Mouse (Mus musculus) midbrain, embryonic 16.5 days (tissue): ENCODE measurements at regions not wholly inside any gene's neighbourhood (a gene's known extent, or its start where the extent isn't known, plus 50 kb on each side); places are given as distances from the start of the nearest gene placed in this dataset.

Experiments
- ATAC-seq: fragments of 200-750 bp; cut with Nextera tagmentation; 2 replicates; pipeline ENCODE4 v1.8.0; 2017; ENCODE audit warnings: moderate TSS enrichment
- H3K27ac ChIP-seq: fragments of 300-500 bp; sonication (generic); 2 replicates; pipeline ENCODE4 v1.5.1; 2014; ENCODE audit warnings: mild to moderate bottlenecking, low read length, mixed read lengths
- H3K27me3 ChIP-seq: fragments of 300-500 bp; sonication (generic); 2 replicates; pipeline ENCODE4 v1.6.1; 2014; ENCODE audit warnings: low read depth, low read length, mixed read lengths; ENCODE audit not compliant: control insufficient read depth, insufficient read depth
- H3K36me3 ChIP-seq: fragments of 300-500 bp; sonication (generic); 2 replicates; pipeline ENCODE4 v1.6.1; 2014; ENCODE audit warnings: mild to moderate bottlenecking, low read length, moderate library complexity, mixed read lengths; ENCODE audit not compliant: control insufficient read depth, insufficient read depth
- H3K4me1 ChIP-seq: fragments of 300-500 bp; sonication (generic); 2 replicates; pipeline ENCODE4 v1.6.1; 2014; ENCODE audit warnings: mild to moderate bottlenecking, low read length, mixed read lengths; ENCODE audit not compliant: control insufficient read depth, insufficient read depth
- H3K4me2 ChIP-seq: fragments of 300-500 bp; sonication (generic); 2 replicates; pipeline ENCODE4 v1.6.1; 2014; ENCODE audit warnings: mild to moderate bottlenecking, low read length, mixed read lengths
- H3K4me3 ChIP-seq: fragments of 300-500 bp; sonication (generic); 2 replicates; pipeline ENCODE4 v1.5.1; 2014; ENCODE audit warnings: low read depth, mild to moderate bottlenecking, low read length, moderate library complexity, mixed read lengths
- H3K9ac ChIP-seq: fragments of 300-500 bp; sonication (generic); 2 replicates; pipeline ENCODE4 v1.6.1; 2014; ENCODE audit warnings: low read depth, low read length, mixed read lengths
- H3K9me3 ChIP-seq: fragments of 300-500 bp; sonication (generic); replicated peaks from 2 replicates; pipeline ENCODE4 v1.6.1; 2014; ENCODE audit warnings: mild to moderate bottlenecking, low read length, mixed read lengths; ENCODE audit not compliant: control insufficient read depth, poor library complexity, severe bottlenecking
- WGBS: fragments of 180-500 bp; shearing (Covaris S2); extraction: QIAGEN DNeasy Blood & Tissue Kit; methylation state at CpG from one replicate; pipeline ENCODE4 v1.1.7; 2014; 5-methylcytosine and 5-hydroxymethylcytosine counted together

GRCm38 (mm10) chr3:115655020-115655419, 59.9 kb downstream of the S1pr1 start:
- Histone ChIP-seq H3K27me3 (no peaks in the 10 kb centered on the region), H3K4me1 (no peaks in the 10 kb centered on the region), H3K9ac (no peak overlapping the region), H3K36me3 (no peaks in the 10 kb centered on the region), H3K4me3 (no peak overlapping the region), H3K27ac (no peak overlapping the region), H3K9me3 (no peaks in the 10 kb centered on the region), H3K4me2 (no peak overlapping the region)
- no peak for ATAC-seq

- H3K4me3 ChIP-seq = no peak overlapping the region
- 88% methylated on average over 5 of the region's 5 CpGs for WGBS
- no peak overlapping the region for H3K4me2 ChIP-seq
- no peak overlapping the region for H3K9ac ChIP-seq
- H3K9me3 ChIP-seq = no peaks in the 10 kb centered on the region
- no peaks in the 10 kb centered on the region for H3K27me3 ChIP-seq
- H3K4me1 ChIP-seq = no peaks in the 10 kb centered on the region
- no peak for ATAC-seq
- no peaks in the 10 kb centered on the region for H3K36me3 ChIP-seq
- H3K27ac ChIP-seq = no peak overlapping the region
Measured at GRCm38 (mm10) chr3:115652236-115652635, 62.6 kb downstream of the S1pr1 start.

- Histone ChIP-seq H3K4me1 (no peaks in the 10 kb centered on the region), H3K9me3 (no peaks in the 10 kb centered on the region), H3K27ac (no peak overlapping the region), H3K9ac (no peak overlapping the region), H3K27me3 (no peaks in the 10 kb centered on the region), H3K4me3 (no peak overlapping the region), H3K4me2 (no peak overlapping the region), H3K36me3 (no peaks in the 10 kb centered on the region)
- 70% methylated on average over 3 of the region's 3 CpGs for WGBS
- ATAC-seq = no peak
Measured at GRCm38 (mm10) chr3:115649338-115650117, 65.3 kb downstream of the S1pr1 start.

GRCm38 (mm10) chr3:115646993-115647392, 67.9 kb downstream of the S1pr1 start:
- Histone ChIP-seq H3K36me3 (no peaks in the 10 kb centered on the region), H3K4me1 (peaks cover 4% of the 10 kb centered on the region; the same call in 1 of the 2 replicates), H3K27ac (no peak overlapping the region), H3K9me3 (no peaks in the 10 kb centered on the region), H3K9ac (no peak overlapping the region), H3K4me2 (no peak overlapping the region), H3K27me3 (no peaks in the 10 kb centered on the region), H3K4me3 (no peak overlapping the region)
- 82% methylated on average over 7 of the region's 7 CpGs for WGBS
- no peak for ATAC-seq

GRCm38 (mm10) chr3:115644307-115644706, 70.6 kb downstream of the S1pr1 start:
- Histone ChIP-seq H3K4me2 (no peak overlapping the region), H3K9ac (no peak overlapping the region), H3K27ac (no peak overlapping the region), H3K4me3 (no peak overlapping the region), H3K27me3 (no peaks in the 10 kb centered on the region), H3K36me3 (no peaks in the 10 kb centered on the region), H3K4me1 (peaks cover 9% of the 10 kb centered on the region; the same call in 1 of the 2 replicates), H3K9me3 (no peaks in the 10 kb centered on the region)
- 86% methylated on average over 5 of the region's 5 CpGs for WGBS
- ATAC-seq = no peak

- WGBS = 7% methylated on average over 11 of the region's 11 CpGs
- Histone ChIP-seq H3K9me3 (no peaks in the 10 kb centered on the region), H3K27me3 (no peaks in the 10 kb centered on the region), H3K4me1 (peaks cover 9% of the 10 kb centered on the region; the same call in 1 of the 2 replicates), H3K4me3 (peak overlapping the region; percentile 45), H3K36me3 (no peaks in the 10 kb centered on the region), H3K27ac (0 out of 2 replicates have a peak overlapping the region, but pooled peaks have one; percentile 64), H3K9ac (peak overlapping the region; percentile 60; the same call in 1 of the 2 replicates), H3K4me2 (peak overlapping the region; percentile 69)
- peak; percentile 23 for ATAC-seq
Measured at GRCm38 (mm10) chr3:115642846-115643260, 72.0 kb downstream of the S1pr1 start.

- peak overlapping the region; percentile 69 for H3K4me2 ChIP-seq
- no peaks in the 10 kb centered on the region for H3K9me3 ChIP-seq
- H3K9ac ChIP-seq = peak overlapping the region; percentile 60
- H3K36me3 ChIP-seq = no peaks in the 10 kb centered on the region
- peak; percentile 88 for ATAC-seq
- H3K4me1 ChIP-seq = peaks cover 9% of the 10 kb centered on the region; the same call in 1 of the 2 replicates
- H3K27me3 ChIP-seq = no peaks in the 10 kb centered on the region
- 5% methylated on average over 26 of the region's 26 CpGs for WGBS
- peak overlapping the region; percentile 45 for H3K4me3 ChIP-seq
- H3K27ac ChIP-seq = peak overlapping the region; percentile 64
Measured at GRCm38 (mm10) chr3:115642001-115642845, 72.6 kb downstream of the S1pr1 start.

- H3K4me3 ChIP-seq = no peak overlapping the region
- no peaks in the 10 kb centered on the region for H3K36me3 ChIP-seq
- no peaks in the 10 kb centered on the region for H3K9me3 ChIP-seq
- 55% methylated on average over 6 of the region's 6 CpGs for WGBS
- H3K4me2 ChIP-seq = peak overlapping the region; percentile 69; the same call in 1 of the 2 replicates
- no peak overlapping the region for H3K9ac ChIP-seq
- H3K27ac ChIP-seq = no peak overlapping the region; the same call in 1 of the 2 replicates
- ATAC-seq = no peak
- no peaks in the 10 kb centered on the region for H3K27me3 ChIP-seq
- H3K4me1 ChIP-seq = peaks cover 9% of the 10 kb centered on the region; the same call in 1 of the 2 replicates
Measured at GRCm38 (mm10) chr3:115641411-115641810, 73.5 kb downstream of the S1pr1 start.

- H3K27me3 ChIP-seq = no peaks in the 10 kb centered on the region
- ATAC-seq = no peak
- no peaks in the 10 kb centered on the region for H3K9me3 ChIP-seq
- no peak overlapping the region for H3K27ac ChIP-seq
- H3K4me1 ChIP-seq = peaks cover 7% of the 10 kb centered on the region; the same call in 1 of the 2 replicates
- H3K9ac ChIP-seq = no peak overlapping the region
- no peak overlapping the region for H3K4me2 ChIP-seq
- 90% methylated on average over 4 of the region's 4 CpGs for WGBS
- H3K4me3 ChIP-seq = no peak overlapping the region
- no peaks in the 10 kb centered on the region for H3K36me3 ChIP-seq
Measured at GRCm38 (mm10) chr3:115635487-115635886, 79.4 kb downstream of the S1pr1 start.
